Mouse (Mus musculus) lung, postnatal 0 days (tissue): ENCODE results near the gene Ldb3. TPM values are rescaled to one million over a fixed set of nuclear protein-coding genes. Genes with fewer than 3 reads are reported as not detected.

Source experiments
- ATAC-seq: fragments of 200-750 bp; cut with Nextera tagmentation; 2 replicates; pipeline ENCODE4 v1.8.0; 2017; ENCODE audit warnings: moderate library complexity
- DNase-seq: peaks from one replicate; pipeline ENCODE4 v3.0.0-alpha.2; 2016; ENCODE audit warnings: low spot score
- H3K27ac ChIP-seq: fragments of 300-500 bp; sonication (generic); 2 replicates; pipeline ENCODE4 v1.5.1; 2014; ENCODE audit warnings: antibody characterized with exemption, mild to moderate bottlenecking, low read length, mixed read lengths
- H3K27me3 ChIP-seq: fragments of 300-500 bp; sonication (generic); replicated peaks from 2 replicates; pipeline ENCODE4 v1.6.1; 2014; ENCODE audit warnings: low read length, mixed read lengths; ENCODE audit not compliant: insufficient read depth
- H3K36me3 ChIP-seq: fragments of 300-500 bp; sonication (generic); 2 replicates; pipeline ENCODE4 v1.6.1; 2014; ENCODE audit warnings: low read length, mixed read lengths; ENCODE audit not compliant: insufficient read depth
- H3K4me1 ChIP-seq: fragments of 300-500 bp; sonication (generic); 2 replicates; pipeline ENCODE4 v1.6.1; 2014; ENCODE audit warnings: antibody characterized with exemption, low read depth, low read length, mixed read lengths; ENCODE audit not compliant: insufficient read depth
- H3K4me2 ChIP-seq: fragments of 300-500 bp; sonication (generic); replicated peaks from 2 replicates; pipeline ENCODE4 v1.6.1; 2014; ENCODE audit warnings: low read depth, mild to moderate bottlenecking, low read length, moderate library complexity, mixed read lengths
- H3K4me3 ChIP-seq: fragments of 300-500 bp; sonication (generic); 2 replicates; pipeline ENCODE4 v1.5.1; 2014; ENCODE audit warnings: low read depth, low read length
- H3K9ac ChIP-seq: fragments of 300-500 bp; sonication (generic); replicated peaks from 2 replicates; pipeline ENCODE4 v1.6.1; 2014; ENCODE audit warnings: low read depth, mild to moderate bottlenecking
- H3K9me3 ChIP-seq: fragments of 300-500 bp; sonication (generic); 2 replicates; pipeline ENCODE4 v1.6.1; 2016; ENCODE audit warnings: low read length, mixed read lengths
- CTCF ChIP-seq: IDR thresholded peaks from 2 replicates; pipeline ENCODE4 v1.5.1; 2016; ENCODE audit warnings: antibody characterized with exemption, mild to moderate bottlenecking
- EP300 ChIP-seq: IDR thresholded peaks from 2 replicates; pipeline ENCODE4 v1.6.1; 2016; ENCODE audit warnings: antibody characterized with exemption, mild to moderate bottlenecking, control low read depth
- WGBS: fragments of 180-500 bp; shearing (Covaris S2); extraction: QIAGEN DNeasy Blood & Tissue Kit; methylation state at CpG from one replicate; pipeline ENCODE4 v1.1.7; 2014; 5-methylcytosine and 5-hydroxymethylcytosine counted together
- polyA plus RNA-seq: library from polyadenylated mRNA; unstranded; fragments of >200 nt; fragmentation: Nextera tagmentation; extraction: Ambion mirVana; gene quantifications from 2 replicates; pipeline ENCODE4 v1.2.1, GENCODE M21; 2015

The Ldb3 gene
- polyA plus RNA-seq, 1 experiment from 2014 or later = 2.6 TPM

DNA sequence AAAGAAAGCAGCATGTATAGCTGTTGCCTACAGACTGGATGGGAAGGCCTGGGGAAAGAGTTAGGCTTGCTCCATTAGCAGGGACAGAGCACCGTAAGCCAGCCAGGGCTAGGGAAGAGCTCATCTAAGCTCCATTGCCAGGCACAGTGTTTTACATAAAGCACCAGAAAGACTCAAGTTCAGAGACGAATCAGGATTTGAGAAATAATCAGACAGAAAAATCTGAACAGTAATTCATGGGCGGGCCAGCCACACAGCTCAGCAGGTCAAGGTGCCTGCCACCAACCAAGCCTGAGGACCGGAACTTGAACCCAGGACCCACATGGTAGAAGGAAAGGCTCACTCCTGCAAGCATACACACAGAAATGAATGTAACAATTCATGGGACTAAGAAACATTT is 88.8 kb downstream of the Ldb3 start:
- H3K27me3 ChIP-seq = no peaks in the 10 kb centered on the region
- 55% methylated on average over 4 of the region's 4 CpGs for WGBS
- H3K9ac ChIP-seq = no peak overlapping the region
- H3K4me2 ChIP-seq = no peak overlapping the region
- H3K4me3 ChIP-seq = no peak overlapping the region
- no peak overlapping the region for H3K27ac ChIP-seq
- no peak for DNase-seq
- TF ChIP-seq EP300 (no peak), CTCF (no peak)
- peaks cover 11% of the 10 kb centered on the region; the same call in 1 of the 2 replicates for H3K4me1 ChIP-seq
- H3K9me3 ChIP-seq = no peaks in the 10 kb centered on the region
- no peak for ATAC-seq
- H3K36me3 ChIP-seq = no peaks in the 10 kb centered on the region

DNA sequence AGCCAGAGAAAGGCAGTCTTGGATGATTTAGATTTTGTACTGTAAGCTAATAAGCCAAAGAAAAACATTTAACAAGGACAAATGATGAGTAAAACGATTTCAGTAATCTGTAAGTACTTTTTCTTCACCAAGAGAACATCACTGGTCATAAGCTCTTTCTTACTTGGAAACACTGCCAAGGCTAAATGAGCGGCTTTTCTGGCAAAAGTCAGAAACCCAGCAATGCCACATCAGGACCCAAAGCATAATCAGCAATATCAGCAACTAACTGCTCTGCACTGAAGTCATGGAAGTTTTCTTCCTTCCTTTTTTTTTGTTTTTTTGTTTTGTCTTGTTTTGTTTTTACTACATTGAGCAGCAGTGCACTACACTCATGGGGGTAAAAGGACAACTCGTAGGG is 91.1 kb downstream of the Ldb3 start:
- ATAC-seq = no peak
- Histone ChIP-seq H3K4me3 (no peak overlapping the region), H3K4me1 (peaks cover 11% of the 10 kb centered on the region; the same call in 1 of the 2 replicates), H3K9me3 (no peaks in the 10 kb centered on the region), H3K4me2 (no peak overlapping the region), H3K27me3 (no peaks in the 10 kb centered on the region), H3K9ac (no peak overlapping the region), H3K27ac (no peak overlapping the region), H3K36me3 (no peaks in the 10 kb centered on the region)
- WGBS = 55% methylated on average over 3 of the region's 3 CpGs
- TF ChIP-seq CTCF (no peak), EP300 (no peak)
- no peak for DNase-seq

DNA sequence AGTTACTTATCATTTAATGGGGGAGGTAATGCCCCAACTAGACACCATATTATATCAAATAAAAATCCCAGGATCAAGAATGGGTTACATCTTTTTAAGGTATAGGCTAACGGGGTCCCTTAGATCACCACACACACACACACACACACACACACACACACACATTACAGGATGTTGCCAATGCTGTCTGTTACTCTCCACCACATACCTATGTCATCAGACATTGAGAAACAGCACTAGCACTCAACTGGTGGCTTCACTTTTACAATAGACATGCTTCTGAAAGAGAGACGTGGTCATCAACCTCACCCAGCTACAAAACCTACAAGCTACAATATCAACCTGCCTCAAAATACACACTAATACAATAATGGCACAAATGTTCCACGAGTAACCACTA is 94.8 kb downstream of the Ldb3 start:
- no peak overlapping the region for H3K9ac ChIP-seq
- peaks cover 15% of the 10 kb centered on the region; the same call in 1 of the 2 replicates for H3K4me1 ChIP-seq
- TF ChIP-seq CTCF = no peak
- no peak for TF ChIP-seq EP300
- DNase-seq = no peak
- H3K4me3 ChIP-seq = no peak overlapping the region
- no peaks in the 10 kb centered on the region for H3K9me3 ChIP-seq
- H3K36me3 ChIP-seq = no peaks in the 10 kb centered on the region
- no peak overlapping the region for H3K4me2 ChIP-seq
- ATAC-seq = no peak
- no peaks in the 10 kb centered on the region for H3K27me3 ChIP-seq
- H3K27ac ChIP-seq = no peak overlapping the region
- WGBS = 83% methylated on average over 3 of the region's 3 CpGs

DNA sequence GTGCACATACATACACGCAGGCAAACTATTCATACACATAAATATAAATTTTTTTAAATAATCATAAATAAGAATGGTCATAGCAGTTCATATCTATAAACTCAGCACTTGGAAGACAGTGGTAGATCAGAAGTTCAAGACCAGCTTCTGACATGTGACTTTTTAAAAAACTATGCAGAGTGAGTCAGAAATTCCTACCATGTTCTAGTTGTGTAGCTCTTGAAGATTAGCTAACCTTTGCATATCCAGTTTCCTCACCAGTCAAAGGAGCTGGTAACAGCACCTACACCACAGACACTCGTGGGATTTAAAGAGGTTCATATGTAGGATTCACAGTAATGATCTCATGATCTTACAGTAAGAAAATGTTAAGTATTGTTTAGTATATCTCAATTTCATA is 95.8 kb downstream of the Ldb3 start:
- H3K9me3 ChIP-seq = no peaks in the 10 kb centered on the region

DNA sequence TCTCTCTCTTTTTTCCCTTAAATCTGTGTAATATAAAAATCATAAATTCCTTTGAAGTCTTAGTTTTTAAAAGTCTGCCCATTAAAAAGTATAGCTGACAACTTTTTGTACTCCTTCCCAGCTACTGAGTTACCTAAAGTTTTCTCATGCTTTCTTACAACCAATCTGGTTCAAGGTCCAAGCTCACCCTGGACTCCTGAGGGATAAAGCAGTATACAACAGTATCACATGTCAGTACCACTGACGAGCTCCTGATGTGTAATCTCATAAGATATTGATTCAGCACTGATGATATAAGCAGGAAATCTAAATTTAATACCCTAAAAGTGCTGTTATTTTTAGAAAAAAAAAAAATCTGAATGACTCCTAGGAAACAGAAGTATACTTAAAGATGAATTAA is 97.5 kb downstream of the Ldb3 start:
- TF ChIP-seq EP300 (no peak), CTCF (no peak)
- ATAC-seq (no peak), DNase-seq (no peak)
- no peaks in the 10 kb centered on the region for H3K27me3 ChIP-seq
- no peak overlapping the region for H3K27ac ChIP-seq
- H3K9me3 ChIP-seq = no peaks in the 10 kb centered on the region
- no peaks in the 10 kb centered on the region for H3K36me3 ChIP-seq
- no peak overlapping the region for H3K9ac ChIP-seq
- 44% methylated on average over 1 of the region's 1 CpGs for WGBS
- no peak overlapping the region for H3K4me2 ChIP-seq
- H3K4me3 ChIP-seq = no peak overlapping the region
- H3K4me1 ChIP-seq = peaks cover 15% of the 10 kb centered on the region; the same call in 1 of the 2 replicates

More for the DNA sequence above, 95.8 kb downstream of the Ldb3 start:
- Histone ChIP-seq H3K36me3 (no peaks in the 10 kb centered on the region), H3K4me2 (no peak overlapping the region), H3K4me1 (peaks cover 15% of the 10 kb centered on the region; the same call in 1 of the 2 replicates), H3K27me3 (no peaks in the 10 kb centered on the region), H3K4me3 (no peak overlapping the region), H3K27ac (no peak overlapping the region), H3K9ac (no peak overlapping the region)
- TF ChIP-seq EP300 (no peak), CTCF (no peak)
- ATAC-seq (no peak), DNase-seq (peak; percentile 29)
- WGBS = 66% methylated on average over 2 of the region's 2 CpGs

DNA sequence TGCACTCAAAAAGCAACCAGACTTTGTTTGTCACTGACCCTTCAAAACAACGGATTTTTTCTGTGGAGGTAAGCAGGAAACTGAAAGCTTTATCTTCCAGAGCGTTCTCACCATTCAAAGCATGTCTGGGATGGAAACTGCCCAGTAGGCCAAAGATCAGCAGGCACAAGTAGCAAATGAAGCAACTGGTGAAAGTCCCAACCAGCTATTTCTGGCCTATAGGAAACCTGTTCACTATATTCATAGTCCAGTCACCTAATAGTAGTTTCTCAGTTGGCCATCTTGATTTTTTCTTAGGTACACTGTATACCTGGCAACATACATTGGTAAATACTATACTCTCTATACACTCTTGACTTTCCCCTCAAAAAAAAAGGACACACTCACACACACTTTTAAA is 98.6 kb downstream of the Ldb3 start:
- Histone ChIP-seq H3K9ac (no peak overlapping the region), H3K4me1 (peaks cover 15% of the 10 kb centered on the region; the same call in 1 of the 2 replicates), H3K27me3 (no peaks in the 10 kb centered on the region), H3K4me2 (no peak overlapping the region), H3K4me3 (no peak overlapping the region), H3K36me3 (no peaks in the 10 kb centered on the region), H3K9me3 (no peaks in the 10 kb centered on the region), H3K27ac (no peak overlapping the region)
- WGBS = 36% methylated on average over 2 of the region's 2 CpGs
- DNase-seq (no peak), ATAC-seq (no peak)
- TF ChIP-seq EP300 (no peak), CTCF (no peak)

DNA sequence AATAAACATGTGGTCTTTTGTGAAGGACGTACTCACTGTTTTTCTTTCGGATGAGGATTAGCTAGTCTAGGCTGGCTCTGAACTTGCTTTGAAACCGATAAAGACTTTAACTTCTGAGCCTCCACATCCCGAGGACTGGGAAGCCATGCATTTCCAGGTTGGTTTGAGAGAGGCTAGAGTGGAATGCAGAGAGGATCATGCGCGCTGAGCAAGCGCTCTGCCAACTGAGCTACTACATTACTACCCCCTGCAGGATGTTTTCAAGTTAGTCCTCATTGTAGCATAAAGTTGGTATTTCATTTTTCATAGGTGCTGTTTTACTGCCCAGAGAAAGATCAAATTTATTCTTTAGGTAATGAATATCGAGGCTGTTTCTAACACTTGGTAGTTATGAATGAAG is 102.3 kb downstream of the Ldb3 start:
- peak; percentile 49 for TF ChIP-seq CTCF
- TF ChIP-seq EP300 = no peak
- H3K27me3 ChIP-seq = no peaks in the 10 kb centered on the region
- no peak overlapping the region for H3K4me2 ChIP-seq
- no peak overlapping the region for H3K9ac ChIP-seq
- ATAC-seq (peak; percentile 54; the same call in 1 of the 2 replicates), DNase-seq (peak; percentile 55)
- 50% methylated on average over 8 of the region's 8 CpGs for WGBS
- no peaks in the 10 kb centered on the region for H3K9me3 ChIP-seq
- no peak overlapping the region for H3K27ac ChIP-seq
- H3K4me1 ChIP-seq = peaks cover 15% of the 10 kb centered on the region; the same call in 1 of the 2 replicates
- H3K4me3 ChIP-seq = no peak overlapping the region
- H3K36me3 ChIP-seq = no peaks in the 10 kb centered on the region
